Mouse (Mus musculus): ENCODE measurements around the gene Pramel3. TPM values are rescaled to one million over a fixed set of nuclear protein-coding genes. Genes with fewer than 3 reads are reported as not detected.
"Not testable (repeated sequence)": the region's sequence is repeated elsewhere in the genome, so short reads cannot be mapped to it uniquely, and the experiment has no call there.

The Pramel3 gene
- polyA plus RNA-seq (2012): not detected in 2 replicates

GRCm38 (mm10) chrX:135302007-135302406 is at the start of gene Pramel3:
Gene Pramel3, plus strand, starts transcription at chrX:135302307.
- TF ChIP-seq GATA1 (IDR thresholded peaks at IDR 0.05; ENCODE audit: low read length): not testable (repeated sequence)

Other genes with a start within 250 kb of the Pramel3 start
- not detected in 2 replicates for gene Gm15023, start 124.7 kb upstream of the Pramel3 start, polyA plus RNA-seq (2012)
- not detected in 2 replicates for gene Tceal6, start 91.6 kb upstream of the Pramel3 start, polyA plus RNA-seq (2012)
- not detected in 2 replicates for gene Gm5128, start 71.0 kb downstream of the Pramel3 start, polyA plus RNA-seq (2012)
- not detected in 2 replicates for gene Gm7903, start 131.5 kb downstream of the Pramel3 start, polyA plus RNA-seq (2012)
- gene AV320801, start 192.3 kb downstream of the Pramel3 start, polyA plus RNA-seq (2012): not detected in 2 replicates

Data from G1E-ER4 (cell line).